Mouse (Mus musculus): ENCODE results near the gene Hint2.

DNA sequence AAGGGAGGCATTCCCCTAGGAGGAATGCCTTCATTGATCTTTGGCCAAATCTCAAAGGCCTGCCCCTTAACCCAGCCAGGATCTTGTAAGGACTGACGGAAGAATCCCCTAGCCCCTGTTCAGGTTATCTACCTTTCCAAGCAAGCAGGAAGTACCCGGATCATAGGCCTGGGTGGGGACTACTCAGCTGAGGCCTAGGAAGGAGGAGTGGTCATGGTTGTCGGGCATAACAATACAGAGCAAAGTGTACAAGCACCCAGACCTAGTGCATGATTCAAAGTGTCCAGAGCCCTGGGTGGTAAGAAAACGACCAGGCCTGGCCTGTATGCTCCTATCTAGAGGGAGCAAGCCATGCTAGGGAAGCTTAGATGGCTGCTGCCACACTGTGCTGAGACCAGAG lies 19.3 kb upstream of the Hint2 start:
- no peak for TF ChIP-seq CTCF (IDR thresholded peaks at IDR 0.05; ENCODE audit: borderline replicate concordance, insufficient read depth, low read depth, low read length)
- TF ChIP-seq POLR2A (IDR thresholded peaks at IDR 0.05; ENCODE audit: borderline replicate concordance, insufficient read depth, low read length) = no peak

All from cerebellum, adult 2 months (tissue).